Comparison of ENCODE assay signal across 12 mouse cellular contexts in the genomic region with DNA sequence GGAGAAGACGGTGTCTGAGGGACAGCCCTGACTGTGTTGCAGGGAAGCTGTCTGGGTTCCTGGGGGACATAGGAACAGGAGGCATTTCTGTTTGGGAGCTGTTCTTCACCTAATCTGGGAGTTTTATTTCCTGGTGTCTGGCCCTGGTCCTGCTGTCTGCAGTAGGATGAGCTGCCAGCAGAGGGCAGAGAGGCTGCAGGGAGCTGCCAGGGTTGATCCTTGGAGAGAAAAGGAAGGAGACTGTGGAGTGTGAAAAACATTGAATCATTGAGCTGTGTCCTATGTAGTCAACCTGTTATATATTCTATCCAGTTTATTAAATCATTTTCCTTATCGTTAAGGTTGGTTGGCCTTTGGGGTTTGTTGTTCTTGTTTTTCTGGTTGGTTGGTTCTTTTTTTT. TPM values are rescaled to one million over a fixed set of nuclear protein-coding genes. Genes with fewer than 3 reads are reported as not detected.
DNase-seq lines count a peak whose midpoint lies in the region; ATAC-seq and TF ChIP-seq lines count a peak whose summit lies in the region.
"Not testable (repeated sequence)": the region's sequence is repeated elsewhere in the genome, so short reads cannot be mapped to it uniquely, and the experiment has no call there.
"Had no signal": no experiment of that assay in that cellular context is flagged by ENCODE, and none has a peak within 500 bp of the region (broad histone marks: within the 10 kb centered on the region; RNA-seq: fewer than 3 reads in every experiment).

No protein-coding gene starts in this region.

- TF ChIP-seq CTCF in lung, embryonic 14.5 days (IDR thresholded peaks at IDR 0.05; ENCODE audit: low read depth) = not testable (repeated sequence)

- WGBS in forebrain, embryonic 11.5 days = no CpG with 5 or more reads among the region's 2 CpGs
- WGBS in hindbrain, embryonic 12.5 days = no CpG with 5 or more reads among the region's 2 CpGs
- no CpG with 5 or more reads among the region's 2 CpGs for WGBS in intestine, embryonic 16.5 days
- WGBS in lung, embryonic 14.5 days = no CpG with 5 or more reads among the region's 2 CpGs
- no CpG with 5 or more reads among the region's 2 CpGs for WGBS in midbrain, embryonic 11.5 days
- no CpG with 5 or more reads among the region's 2 CpGs for WGBS in stomach, embryonic 15.5 days

- not testable (repeated sequence) for DNase-seq in forebrain, embryonic 11.5 days (ENCODE audit: low spot score); lung, embryonic 14.5 days; midbrain, embryonic 11.5 days (ENCODE audit: low spot score, missing footprints)

- H3K27ac ChIP-seq in forebrain, embryonic 11.5 days (ENCODE audit: low read depth, low read length); hindbrain, embryonic 12.5 days; intestine, embryonic 16.5 days (ENCODE audit: low read length); lung, embryonic 14.5 days (ENCODE audit: low read depth); midbrain, embryonic 11.5 days (ENCODE audit: low read depth, low read length); stomach, embryonic 15.5 days: not testable (repeated sequence)

- not testable (repeated sequence) for H3K4me2 ChIP-seq in forebrain, embryonic 11.5 days (ENCODE audit: low read depth, low read length, severe bottlenecking); hindbrain, embryonic 12.5 days (replicated peaks); intestine, embryonic 16.5 days (ENCODE audit: low read depth, low read length); lung, embryonic 14.5 days; midbrain, embryonic 11.5 days; stomach, embryonic 15.5 days

- not testable (repeated sequence) for H3K27me3 ChIP-seq in forebrain, embryonic 11.5 days (ENCODE audit: control insufficient read depth, insufficient read depth, low read length); hindbrain, embryonic 12.5 days; intestine, embryonic 16.5 days (replicated peaks; ENCODE audit: control insufficient read depth, insufficient read depth, low read length); lung, embryonic 14.5 days (ENCODE audit: insufficient read depth, low read length); midbrain, embryonic 11.5 days (ENCODE audit: control insufficient read depth, insufficient read depth, low read length); stomach, embryonic 15.5 days (replicated peaks)

- H3K4me3 ChIP-seq in forebrain, embryonic 11.5 days (ENCODE audit: low read depth, low read length); hindbrain, embryonic 12.5 days; intestine, embryonic 16.5 days (ENCODE audit: low read length); lung, embryonic 14.5 days (ENCODE audit: low read depth, low read length); midbrain, embryonic 11.5 days (ENCODE audit: low read depth, low read length); stomach, embryonic 15.5 days (replicated peaks): not testable (repeated sequence)

- not testable (repeated sequence) for H3K4me1 ChIP-seq in forebrain, embryonic 11.5 days (replicated peaks; ENCODE audit: control insufficient read depth, insufficient read depth, low read length); hindbrain, embryonic 12.5 days; intestine, embryonic 16.5 days (ENCODE audit: control insufficient read depth, insufficient read depth, low read length); lung, embryonic 14.5 days (ENCODE audit: insufficient read depth); midbrain, embryonic 11.5 days (ENCODE audit: control insufficient read depth, insufficient read depth, low read length); stomach, embryonic 15.5 days

- H3K9ac ChIP-seq in forebrain, embryonic 11.5 days (ENCODE audit: low read length); hindbrain, embryonic 12.5 days; intestine, embryonic 16.5 days (ENCODE audit: low read depth, low read length); lung, embryonic 14.5 days; midbrain, embryonic 11.5 days (ENCODE audit: low read length); stomach, embryonic 15.5 days: not testable (repeated sequence)

- peak; percentile 70 for ATAC-seq in CD4-positive, CD25-positive, alpha-beta regulatory T cell, adult 4 months
- 0 out of 2 replicates have a peak, but pooled peaks have one; percentile 35 for ATAC-seq in forebrain, embryonic 11.5 days (replicated peaks; ENCODE audit: low FRiP score)
- peak; percentile 98 for ATAC-seq in frontal cortex, adult (ENCODE audit: low TSS enrichment)
- 0 out of 2 replicates have a peak, but pooled peaks have one; percentile 33 for ATAC-seq in hindbrain, embryonic 12.5 days (ENCODE audit: low FRiP score)
- peak; percentile 66; the same call in 1 of the 2 replicates for ATAC-seq in intestine, embryonic 16.5 days
- peak; percentile 71; the same call in 1 of the 2 replicates for ATAC-seq in lung, embryonic 14.5 days (ENCODE audit: insufficient read depth)
- ATAC-seq in midbrain, embryonic 11.5 days (ENCODE audit: low FRiP score) = peak; percentile 71; the same call in 1 of the 2 replicates
- ATAC-seq in stomach, embryonic 15.5 days (ENCODE audit: insufficient read depth, low FRiP score, low read depth) = peak; percentile 45; the same call in 1 of the 2 replicates

- not testable (repeated sequence) for H3K9me3 ChIP-seq in forebrain, embryonic 11.5 days (ENCODE audit: control insufficient read depth, low read length); hindbrain, embryonic 12.5 days (replicated peaks); intestine, embryonic 16.5 days (ENCODE audit: control insufficient read depth, low read length); lung, embryonic 14.5 days (ENCODE audit: low read depth, low read length); midbrain, embryonic 11.5 days (ENCODE audit: control insufficient read depth, low read length); stomach, embryonic 15.5 days

- not testable (repeated sequence) for H3K36me3 ChIP-seq in forebrain, embryonic 11.5 days (ENCODE audit: control insufficient read depth, insufficient read depth, low read length); hindbrain, embryonic 12.5 days; intestine, embryonic 16.5 days (ENCODE audit: control insufficient read depth, insufficient read depth, low read length); lung, embryonic 14.5 days (ENCODE audit: insufficient read depth); midbrain, embryonic 11.5 days (ENCODE audit: control insufficient read depth, insufficient read depth, low read length); stomach, embryonic 15.5 days

RNA-seq across cellular contexts. Expression of a gene that starts 6.2 kb away (rescaled TPM):
- not detected for polyA plus RNA-seq in CD4-positive, CD25-positive, alpha-beta regulatory T cell, adult 4 months (2017; shearing (Covaris generic))
- polyA plus RNA-seq in forebrain, embryonic 11.5 days (2014; fragmentation: Nextera tagmentation; extraction: Ambion mirVana) = not detected in 2 replicates
- polyA plus RNA-seq in hindbrain, embryonic 12.5 days (2016; fragmentation: Nextera tagmentation; extraction: Ambion mirVana) = 0.08 TPM in 1 of 2 replicates, not detected in the other
- 0.06 and 0.27 TPM in 2 replicates for polyA plus RNA-seq in intestine, embryonic 16.5 days (2015; fragmentation: Nextera tagmentation; extraction: Ambion mirVana)
- not detected in 2 replicates for polyA plus RNA-seq in lung, embryonic 14.5 days (2014; fragmentation: Nextera tagmentation; extraction: Ambion mirVana)
- polyA plus RNA-seq in midbrain, embryonic 11.5 days (2014; fragmentation: Nextera tagmentation; extraction: Ambion mirVana) = not detected in 2 replicates
- polyA plus RNA-seq in stomach, embryonic 15.5 days (2015; fragmentation: Nextera tagmentation; extraction: Ambion mirVana) = 0.08 TPM in 1 of 2 replicates, not detected in the other
- polyA plus RNA-seq: limb, embryonic 12.5 days; liver, embryonic 13.5 days; neural tube, embryonic 11.5 days had no signal

RNA-seq across cellular contexts. Expression of a gene that starts 50.8 kb away (rescaled TPM):
- polyA plus RNA-seq in CD4-positive, CD25-positive, alpha-beta regulatory T cell, adult 4 months (2017; shearing (Covaris generic)) = not detected
- polyA plus RNA-seq in forebrain, embryonic 11.5 days (2014; fragmentation: Nextera tagmentation; extraction: Ambion mirVana) = not detected in 2 replicates
- not detected in 2 replicates for polyA plus RNA-seq in hindbrain, embryonic 12.5 days (2016; fragmentation: Nextera tagmentation; extraction: Ambion mirVana)
- polyA plus RNA-seq in intestine, embryonic 16.5 days (2015; fragmentation: Nextera tagmentation; extraction: Ambion mirVana) = 0.12 and 0.13 TPM in 2 replicates
- not detected in 2 replicates for polyA plus RNA-seq in lung, embryonic 14.5 days (2014; fragmentation: Nextera tagmentation; extraction: Ambion mirVana)
- polyA plus RNA-seq in midbrain, embryonic 11.5 days (2014; fragmentation: Nextera tagmentation; extraction: Ambion mirVana) = not detected in 2 replicates
- 0.06 TPM in 1 of 2 replicates, not detected in the other for polyA plus RNA-seq in stomach, embryonic 15.5 days (2015; fragmentation: Nextera tagmentation; extraction: Ambion mirVana)
- polyA plus RNA-seq: brain, embryonic 14.5 days; liver, embryonic 13.5 days; neural tube, embryonic 11.5 days had no signal

Comparison
In these comparisons a context has a peak if more than half of its experiments do, and no peak if none do; other contexts are left out.
1. ATAC-seq: peak in every context shown above with its lines; median percentile 98 in frontal cortex, adult; 71 in lung, embryonic 14.5 days; 71 in midbrain, embryonic 11.5 days; 70 in CD4-positive, CD25-positive, alpha-beta regulatory T cell, adult 4 months; 66 in intestine, embryonic 16.5 days; 45 in stomach, embryonic 15.5 days; 35 in forebrain, embryonic 11.5 days; 33 in hindbrain, embryonic 12.5 days.